Comparison of ENCODE assay signal across 16 mouse cellular contexts in the genomic region with DNA sequence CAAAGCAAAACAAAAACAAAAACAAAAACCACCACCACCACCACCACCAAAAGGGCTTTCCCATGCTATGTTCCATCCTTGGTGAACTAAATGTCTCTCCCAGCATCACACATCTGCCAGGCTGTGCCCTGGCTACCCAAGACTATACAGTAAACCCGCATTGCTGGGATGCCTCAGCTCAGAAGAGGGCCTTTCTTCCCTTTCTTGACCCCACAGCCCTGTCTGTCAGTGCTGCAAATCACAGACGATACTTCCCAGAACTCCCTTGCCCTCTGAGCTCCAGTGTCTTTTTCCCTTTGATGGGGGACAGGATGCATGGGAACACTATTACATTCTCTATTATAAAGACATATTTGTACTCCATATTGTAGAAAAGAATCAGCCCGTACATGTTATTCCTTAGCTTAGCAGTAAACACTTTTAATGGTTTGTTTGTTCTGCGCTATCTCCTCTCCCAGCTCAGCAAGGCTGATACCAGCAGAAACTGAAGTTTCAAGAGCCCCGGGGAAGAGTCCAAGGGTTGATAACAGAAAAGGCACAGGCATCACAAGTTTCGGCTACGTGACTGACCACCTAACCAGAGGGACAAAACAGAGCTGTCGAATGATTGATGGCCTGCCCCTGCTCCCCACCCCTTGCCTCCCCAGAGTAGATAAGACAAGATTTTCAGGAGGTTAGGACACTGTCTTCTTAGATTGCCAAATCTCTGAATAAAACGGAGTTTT. TPM values are rescaled to one million over a fixed set of nuclear protein-coding genes. Genes with fewer than 3 reads are reported as not detected.
DNase-seq lines count a peak whose midpoint lies in the region; ATAC-seq and TF ChIP-seq lines count a peak whose summit lies in the region.
"Had no signal": no experiment of that assay in that cellular context is flagged by ENCODE, and none has a peak within 500 bp of the region (broad histone marks: within the 10 kb centered on the region; RNA-seq: fewer than 3 reads in every experiment).

No protein-coding gene starts in this region.

- intact Hi-C loops in heart, postnatal 36 days (cut with DNase I): no loop called here

- H3K9ac ChIP-seq in heart, embryonic 13.5 days: no peak overlapping the region
- no peak overlapping the region for H3K9ac ChIP-seq in liver, postnatal 0 days (replicated peaks)
- H3K9ac ChIP-seq in intestine, embryonic 14.5 days (ENCODE audit: low read length): no peak overlapping the region
- H3K9ac ChIP-seq: embryonic facial prominence, embryonic 15.5 days; midbrain, embryonic 13.5 days had no signal

- DNase-seq in heart, postnatal 36 days: no peak
- DNase-seq in liver, postnatal 0 days: no peak
- no peak for DNase-seq in liver
- DNase-seq in intestine, embryonic 14.5 days (ENCODE audit: low spot score): no peak
- DNase-seq in limb, embryonic 10.5 days (ENCODE audit: low spot score): no peak
- no peak for DNase-seq in urinary bladder, postnatal 25 days (ENCODE audit: low spot score)
- DNase-seq: cerebellum, adult 8-10 months; gastrocnemius, postnatal 10 days; left cerebral cortex, postnatal 4 days; lung, adult 2 months; lung, postnatal 4 days; thymus, postnatal 14 days had no signal

- 24% methylated on average over 9 of the region's 9 CpGs for WGBS in heart, embryonic 13.5 days
- 42% methylated on average over 9 of the region's 9 CpGs for WGBS in liver, postnatal 0 days (ENCODE audit: insufficient replicate concordance)
- WGBS in intestine, embryonic 14.5 days: 31% methylated on average over 9 of the region's 9 CpGs
- 21% methylated on average over 9 of the region's 9 CpGs for WGBS in limb, embryonic 10.5 days

- no peak overlapping the region for H3K4me3 ChIP-seq in heart, embryonic 13.5 days
- H3K4me3 ChIP-seq in liver, postnatal 0 days (ENCODE audit: low read depth, low read length): no peak overlapping the region
- H3K4me3 ChIP-seq in intestine, embryonic 14.5 days (ENCODE audit: low read depth, low read length): no peak overlapping the region
- no peak overlapping the region for H3K4me3 ChIP-seq in limb, embryonic 10.5 days
- H3K4me3 ChIP-seq: embryonic facial prominence, embryonic 15.5 days; forebrain, embryonic 10.5 days; midbrain, embryonic 13.5 days had no signal

- H3K36me3 ChIP-seq in heart, embryonic 13.5 days: no peaks in the 10 kb centered on the region
- H3K36me3 ChIP-seq in liver, postnatal 0 days (replicated peaks; ENCODE audit: insufficient read depth, low read length): no peaks in the 10 kb centered on the region
- H3K36me3 ChIP-seq in intestine, embryonic 14.5 days (ENCODE audit: control insufficient read depth, insufficient read depth, low read length): no peaks in the 10 kb centered on the region
- H3K36me3 ChIP-seq in limb, embryonic 10.5 days: no peaks in the 10 kb centered on the region
- H3K36me3 ChIP-seq: embryonic facial prominence, embryonic 15.5 days; forebrain, embryonic 10.5 days; midbrain, embryonic 13.5 days had no signal

- H3K27ac ChIP-seq in heart, embryonic 13.5 days (replicated peaks): peak overlapping the region; percentile 15; the same call in 1 of the 2 replicates
- peak overlapping the region; percentile 11; the same call in 1 of the 2 replicates for H3K27ac ChIP-seq in liver, postnatal 0 days (ENCODE audit: low read depth)
- H3K27ac ChIP-seq in intestine, embryonic 14.5 days (ENCODE audit: low read depth): no peak overlapping the region; the same call in 1 of the 2 replicates
- peak overlapping the region; percentile 26; the same call in 1 of the 2 replicates for H3K27ac ChIP-seq in limb, embryonic 10.5 days
- H3K27ac ChIP-seq: embryonic facial prominence, embryonic 15.5 days; forebrain, embryonic 10.5 days; midbrain, embryonic 13.5 days had no signal

- peaks cover 7% of the 10 kb centered on the region for H3K4me1 ChIP-seq in heart, embryonic 13.5 days
- no peaks in the 10 kb centered on the region for H3K4me1 ChIP-seq in liver, postnatal 0 days (ENCODE audit: insufficient read depth)
- H3K4me1 ChIP-seq in intestine, embryonic 14.5 days (replicated peaks; ENCODE audit: control insufficient read depth, insufficient read depth, low read length): no peaks in the 10 kb centered on the region
- 0 out of 2 replicates have a peak, but pooled peaks cover 2% of the 10 kb centered on the region for H3K4me1 ChIP-seq in limb, embryonic 10.5 days
- H3K4me1 ChIP-seq: embryonic facial prominence, embryonic 15.5 days; midbrain, embryonic 13.5 days had no signal

- no peaks in the 10 kb centered on the region for H3K9me3 ChIP-seq in heart, embryonic 13.5 days
- no peaks in the 10 kb centered on the region for H3K9me3 ChIP-seq in liver, postnatal 0 days (ENCODE audit: low read length)
- H3K9me3 ChIP-seq in intestine, embryonic 14.5 days (ENCODE audit: control insufficient read depth, low read length): no peaks in the 10 kb centered on the region
- H3K9me3 ChIP-seq in limb, embryonic 10.5 days (replicated peaks): no peaks in the 10 kb centered on the region
- H3K9me3 ChIP-seq: embryonic facial prominence, embryonic 15.5 days; forebrain, embryonic 10.5 days; midbrain, embryonic 13.5 days had no signal

- ATAC-seq in heart, embryonic 13.5 days (ENCODE audit: extremely low read depth, insufficient number of reproducible peaks, low FRiP score, low TSS enrichment): no peak
- no peak for ATAC-seq in liver, postnatal 0 days
- peak; percentile 78; the same call in 1 of the 2 replicates for ATAC-seq in intestine, embryonic 14.5 days (replicated peaks; ENCODE audit: low FRiP score, low TSS enrichment, low read depth)
- ATAC-seq: midbrain, embryonic 13.5 days had no signal

- no peak overlapping the region for H3K4me2 ChIP-seq in heart, embryonic 13.5 days
- no peak overlapping the region for H3K4me2 ChIP-seq in liver, postnatal 0 days (ENCODE audit: low read depth, low read length)
- no peak overlapping the region for H3K4me2 ChIP-seq in intestine, embryonic 14.5 days (ENCODE audit: low read length)
- H3K4me2 ChIP-seq: embryonic facial prominence, embryonic 15.5 days; midbrain, embryonic 13.5 days had no signal

- no peak for TF ChIP-seq EP300 in liver, postnatal 0 days (IDR thresholded peaks at IDR 0.05; ENCODE audit: low read depth)

- no peaks in the 10 kb centered on the region for H3K27me3 ChIP-seq in heart, embryonic 13.5 days (replicated peaks)
- H3K27me3 ChIP-seq in liver, postnatal 0 days (ENCODE audit: insufficient read depth, low read length): no peaks in the 10 kb centered on the region
- peaks cover 4% of the 10 kb centered on the region; the same call in 1 of the 2 replicates for H3K27me3 ChIP-seq in intestine, embryonic 14.5 days (replicated peaks; ENCODE audit: control insufficient read depth, insufficient read depth, low read length)
- peaks cover 67% of the 10 kb centered on the region for H3K27me3 ChIP-seq in limb, embryonic 10.5 days (ENCODE audit: low read depth, poor library complexity, severe bottlenecking)
- H3K27me3 ChIP-seq: embryonic facial prominence, embryonic 15.5 days had no signal

- TF ChIP-seq CTCF in liver, postnatal 0 days (IDR thresholded peaks at IDR 0.05; ENCODE audit: low read depth): no peak

RNA-seq across cellular contexts. Expression of a gene that starts 11.3 kb away (rescaled TPM):
- polyA plus RNA-seq in heart, embryonic 13.5 days (2015; fragmentation: Nextera tagmentation; extraction: Ambion mirVana): 383 and 413 TPM in 2 replicates
- 100 to 1,000 TPM; 155 to 167 TPM for total RNA-seq in heart, postnatal 36 days (2021)
- 194 and 217 TPM in 2 replicates for polyA plus RNA-seq in liver, postnatal 0 days (2015; fragmentation: Nextera tagmentation; extraction: Ambion mirVana)
- polyA plus RNA-seq in intestine, embryonic 14.5 days (2014; fragmentation: Nextera tagmentation; extraction: Ambion mirVana): 648 and 671 TPM in 2 replicates
- 417 and 443 TPM in 2 replicates for polyA plus RNA-seq in limb, embryonic 10.5 days (2016; fragmentation: Nextera tagmentation; extraction: Ambion mirVana)
